Mouse (Mus musculus): ENCODE measurements around the gene Btbd9.

DNA sequence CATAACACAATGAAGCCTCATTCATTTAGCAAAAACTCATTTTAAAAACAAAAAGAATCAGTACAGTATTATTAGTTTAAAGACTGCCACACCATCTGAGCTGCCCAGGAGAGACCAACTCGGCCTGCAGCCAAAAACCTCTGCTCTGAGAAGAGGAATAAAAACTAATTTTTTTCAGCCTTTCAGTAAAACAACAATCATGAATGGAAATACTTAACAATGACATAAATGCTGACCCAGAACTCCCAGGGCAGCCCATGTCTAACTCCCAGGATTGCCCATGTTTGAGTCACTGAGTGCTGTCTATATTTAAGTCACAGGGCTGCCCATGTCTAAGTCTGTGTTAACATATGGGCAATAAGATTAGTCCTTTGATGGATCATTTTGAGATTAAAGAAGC, 155.0 kb downstream of the Btbd9 start:
- no peak for TF ChIP-seq POLR2A (IDR thresholded peaks at IDR 0.05; ENCODE audit: low read depth, low read length)
- no peak for TF ChIP-seq CTCF (IDR thresholded peaks at IDR 0.05; ENCODE audit: extremely low read depth, insufficient read depth, insufficient read length, insufficient replicate concordance)
